Mouse (Mus musculus) kidney, embryonic 15.5 days (tissue): ENCODE results near the gene Ccdc130. TPM values are rescaled to one million over a fixed set of nuclear protein-coding genes. Genes with fewer than 3 reads are reported as not detected.

Source experiments
- ATAC-seq: fragments of 200-750 bp; cut with Nextera tagmentation; replicated peaks from 2 replicates; pipeline ENCODE4 v1.8.0; 2017; ENCODE audit warnings: moderate TSS enrichment; ENCODE audit not compliant: low FRiP score
- H3K27ac ChIP-seq: fragments of 300-500 bp; sonication (generic); 2 replicates; pipeline ENCODE4 v1.5.1; 2015; ENCODE audit warnings: mild to moderate bottlenecking, inconsistent platforms
- H3K27me3 ChIP-seq: fragments of 300-500 bp; sonication (generic); 2 replicates; pipeline ENCODE4 v1.6.1; 2015; ENCODE audit warnings: inconsistent platforms
- H3K36me3 ChIP-seq: fragments of 300-500 bp; sonication (generic); 2 replicates; pipeline ENCODE4 v1.6.1; 2015; ENCODE audit warnings: inconsistent platforms
- H3K4me1 ChIP-seq: fragments of 300-500 bp; sonication (generic); 2 replicates; pipeline ENCODE4 v1.6.1; 2015; ENCODE audit warnings: inconsistent platforms
- H3K4me2 ChIP-seq: fragments of 300-500 bp; sonication (generic); 2 replicates; pipeline ENCODE4 v1.6.1; 2015; ENCODE audit warnings: moderate library complexity, mild to moderate bottlenecking, inconsistent platforms
- H3K4me3 ChIP-seq: fragments of 300-500 bp; sonication (generic); replicated peaks from 2 replicates; pipeline ENCODE4 v1.5.1; 2015; ENCODE audit warnings: mild to moderate bottlenecking, inconsistent platforms
- H3K9ac ChIP-seq: fragments of 300-500 bp; sonication (generic); 2 replicates; pipeline ENCODE4 v1.6.1; 2015; ENCODE audit warnings: mild to moderate bottlenecking, inconsistent platforms
- H3K9me3 ChIP-seq: fragments of 300-500 bp; sonication (generic); replicated peaks from 2 replicates; pipeline ENCODE4 v1.6.1; 2016; ENCODE audit warnings: inconsistent platforms
- WGBS: fragments of 180-500 bp; shearing (Covaris S2); methylation state at CpG from one replicate; pipeline ENCODE4 v1.1.7; 2015; ENCODE audit warnings: mixed read lengths; 5-methylcytosine and 5-hydroxymethylcytosine counted together
- polyA plus RNA-seq: library from polyadenylated mRNA; unstranded; fragments of >200 nt; fragmentation: Nextera tagmentation; extraction: Ambion mirVana; gene quantifications from 2 replicates; pipeline ENCODE4 v1.2.1, GENCODE M21; 2015

Ccdc130 gene
- polyA plus RNA-seq, 1 experiment from 2014 or later, result 23.0 TPM

GRCm38 (mm10) chr8:84272302-84272701, 2.1 kb upstream of the Ccdc130 start:
- H3K9me3 ChIP-seq, result no peaks in the 10 kb centered on the region
- H3K27me3 ChIP-seq, result no peaks in the 10 kb centered on the region; the same call in 1 of the 2 replicates
- H3K27ac ChIP-seq, result no peak overlapping the region
- H3K36me3 ChIP-seq, result peaks cover 6% of the 10 kb centered on the region
- peaks cover 14% of the 10 kb centered on the region for H3K4me1 ChIP-seq
- ATAC-seq, result no peak
- H3K4me2 ChIP-seq, result no peak overlapping the region
- 84% methylated on average over 4 of the region's 4 CpGs for WGBS
- H3K4me3 ChIP-seq, result no peak overlapping the region
- no peak overlapping the region for H3K9ac ChIP-seq

GRCm38 (mm10) chr8:84261098-84261497, 9.1 kb downstream of the Ccdc130 start:
- no peak overlapping the region for H3K4me3 ChIP-seq
- H3K9me3 ChIP-seq, result no peaks in the 10 kb centered on the region
- H3K9ac ChIP-seq, result no peak overlapping the region
- H3K27ac ChIP-seq, result no peak overlapping the region
- H3K36me3 ChIP-seq, result peaks cover 84% of the 10 kb centered on the region
- peaks cover 13% of the 10 kb centered on the region for H3K4me1 ChIP-seq
- no peak for ATAC-seq
- H3K27me3 ChIP-seq, result no peaks in the 10 kb centered on the region
- H3K4me2 ChIP-seq, result no peak overlapping the region
- 86% methylated on average over 4 of the region's 4 CpGs for WGBS

GRCm38 (mm10) chr8:84256822-84257610, 13.2 kb downstream of the Ccdc130 start, which contains the start of gene Mri1:
TSS of gene Mri1 (minus strand) at chr8:84257326.
- H3K27ac ChIP-seq, result peak within 1 kb of the TSS; percentile 94
- peak within 1 kb of the TSS; percentile 88 for H3K4me3 ChIP-seq
- peaks cover 24% of the 10 kb centered on the region for H3K4me1 ChIP-seq
- no peaks in the 10 kb centered on the region for H3K9me3 ChIP-seq
- no peaks in the 10 kb centered on the region for H3K27me3 ChIP-seq
- ATAC-seq, result peak; percentile 91
- peaks cover 77% of the 10 kb centered on the region for H3K36me3 ChIP-seq
- under 1% methylated on average over 64 of the region's 64 CpGs for WGBS
- peak within 1 kb of the TSS; percentile 87 for H3K9ac ChIP-seq
- peak within 1 kb of the TSS; percentile 96 for H3K4me2 ChIP-seq

GRCm38 (mm10) chr8:84256458-84256821, 13.7 kb downstream of the Ccdc130 start:
- Histone ChIP-seq H3K36me3 (peaks cover 77% of the 10 kb centered on the region), H3K9me3 (no peaks in the 10 kb centered on the region), H3K4me1 (peaks cover 24% of the 10 kb centered on the region), H3K4me3 (peak overlapping the region; percentile 88), H3K9ac (peak overlapping the region; percentile 87), H3K4me2 (peak overlapping the region; percentile 96), H3K27ac (peak overlapping the region; percentile 94), H3K27me3 (no peaks in the 10 kb centered on the region)
- peak; percentile 19; the same call in 1 of the 2 replicates for ATAC-seq
- WGBS, result 12% methylated on average over 6 of the region's 6 CpGs

- peak overlapping the region; percentile 94; the same call in 1 of the 2 replicates for H3K27ac ChIP-seq
- ATAC-seq, result no peak
- no peak overlapping the region for H3K9ac ChIP-seq
- H3K9me3 ChIP-seq, result no peaks in the 10 kb centered on the region
- peaks cover 24% of the 10 kb centered on the region for H3K4me1 ChIP-seq
- 86% methylated on average over 3 of the region's 3 CpGs for WGBS
- peak overlapping the region; percentile 96 for H3K4me2 ChIP-seq
- H3K27me3 ChIP-seq, result no peaks in the 10 kb centered on the region
- peaks cover 77% of the 10 kb centered on the region for H3K36me3 ChIP-seq
- peak overlapping the region; percentile 88 for H3K4me3 ChIP-seq
These were observed 14.3 kb downstream of the Ccdc130 start for GRCm38 (mm10) chr8:84255858-84256257.

- Histone ChIP-seq H3K9ac (peak within 1 kb of the TSS; percentile 85), H3K4me1 (peaks cover 9% of the 10 kb centered on the region), H3K27me3 (no peaks in the 10 kb centered on the region), H3K36me3 (peaks cover 79% of the 10 kb centered on the region), H3K4me2 (peak within 1 kb of the TSS; percentile 77), H3K9me3 (no peaks in the 10 kb centered on the region), H3K27ac (peak within 1 kb of the TSS; percentile 80), H3K4me3 (peak within 1 kb of the TSS; percentile 82)
- WGBS, result 4% methylated on average over 52 of the region's 52 CpGs
- peak; percentile 93 for ATAC-seq
These were observed 20.7 kb downstream of the Ccdc130 start, which contains the start of gene D8Ertd738e for GRCm38 (mm10) chr8:84249257-84250170. TSS of gene D8Ertd738e (minus strand) at chr8:84249719.

GRCm38 (mm10) chr8:84241821-84242220, 28.4 kb downstream of the Ccdc130 start:
- Histone ChIP-seq H3K4me2 (no peak overlapping the region), H3K27ac (no peak overlapping the region), H3K4me3 (no peak overlapping the region), H3K27me3 (no peaks in the 10 kb centered on the region), H3K36me3 (peaks cover 33% of the 10 kb centered on the region), H3K9me3 (no peaks in the 10 kb centered on the region), H3K9ac (no peak overlapping the region), H3K4me1 (peaks cover 8% of the 10 kb centered on the region)
- ATAC-seq, result no peak
- 56% methylated on average over 2 of the region's 2 CpGs for WGBS

- H3K4me3 ChIP-seq, result no peak overlapping the region
- H3K9me3 ChIP-seq, result no peaks in the 10 kb centered on the region
- no peaks in the 10 kb centered on the region for H3K27me3 ChIP-seq
- H3K4me1 ChIP-seq, result peaks cover 10% of the 10 kb centered on the region
- H3K4me2 ChIP-seq, result no peak overlapping the region
- no peak overlapping the region for H3K9ac ChIP-seq
- no peak for ATAC-seq
- no peak overlapping the region for H3K27ac ChIP-seq
- peaks cover 26% of the 10 kb centered on the region for H3K36me3 ChIP-seq
- WGBS, result 63% methylated on average over 6 of the region's 6 CpGs
These were observed 29.0 kb downstream of the Ccdc130 start for GRCm38 (mm10) chr8:84241167-84241566.

- peak overlapping the region; percentile 90 for H3K27ac ChIP-seq
- peaks cover 23% of the 10 kb centered on the region for H3K36me3 ChIP-seq
- no peak for ATAC-seq
- no peaks in the 10 kb centered on the region for H3K27me3 ChIP-seq
- peak overlapping the region; percentile 76 for H3K4me2 ChIP-seq
- H3K4me3 ChIP-seq, result peak overlapping the region; percentile 97
- H3K9ac ChIP-seq, result peak overlapping the region; percentile 51
- 15% methylated on average over 19 of the region's 19 CpGs for WGBS
- H3K9me3 ChIP-seq, result no peaks in the 10 kb centered on the region
- H3K4me1 ChIP-seq, result peaks cover 20% of the 10 kb centered on the region
These were observed 32.5 kb downstream of the Ccdc130 start for GRCm38 (mm10) chr8:84237542-84238229.

- ATAC-seq, result peak; percentile 98
- Histone ChIP-seq H3K27me3 (no peaks in the 10 kb centered on the region), H3K36me3 (peaks cover 30% of the 10 kb centered on the region), H3K4me3 (peak within 1 kb of the TSS; percentile 97), H3K4me2 (peak within 1 kb of the TSS; percentile 76), H3K4me1 (peaks cover 20% of the 10 kb centered on the region), H3K9me3 (no peaks in the 10 kb centered on the region), H3K9ac (peak within 1 kb of the TSS; percentile 96), H3K27ac (peak within 1 kb of the TSS; percentile 90)
- WGBS, result under 1% methylated on average over 35 of the region's 35 CpGs
These were observed 33.1 kb downstream of the Ccdc130 start, which contains the start of gene Zswim4 for GRCm38 (mm10) chr8:84236998-84237473. TSS of gene Zswim4 (minus strand) at chr8:84237055.

GRCm38 (mm10) chr8:84236410-84236997, 33.7 kb downstream of the Ccdc130 start:
- Histone ChIP-seq H3K36me3 (peaks cover 35% of the 10 kb centered on the region), H3K4me1 (peaks cover 20% of the 10 kb centered on the region), H3K27me3 (no peaks in the 10 kb centered on the region), H3K4me3 (peak overlapping the region; percentile 97), H3K9me3 (no peaks in the 10 kb centered on the region), H3K4me2 (peak overlapping the region; percentile 75), H3K27ac (peak overlapping the region; percentile 77), H3K9ac (peak overlapping the region; percentile 96)
- WGBS, result 1% methylated on average over 30 of the region's 30 CpGs
- peak; percentile 23 for ATAC-seq
